Mouse (Mus musculus): ENCODE measurements around the gene Slc13a5. TPM values are rescaled to one million over a fixed set of nuclear protein-coding genes. Genes with fewer than 3 reads are reported as not detected.

The Slc13a5 gene
- polyA plus RNA-seq (2014; fragmentation: Nextera tagmentation; extraction: Ambion mirVana), result 8.3 and 14.0 TPM in 2 replicates

DNA sequence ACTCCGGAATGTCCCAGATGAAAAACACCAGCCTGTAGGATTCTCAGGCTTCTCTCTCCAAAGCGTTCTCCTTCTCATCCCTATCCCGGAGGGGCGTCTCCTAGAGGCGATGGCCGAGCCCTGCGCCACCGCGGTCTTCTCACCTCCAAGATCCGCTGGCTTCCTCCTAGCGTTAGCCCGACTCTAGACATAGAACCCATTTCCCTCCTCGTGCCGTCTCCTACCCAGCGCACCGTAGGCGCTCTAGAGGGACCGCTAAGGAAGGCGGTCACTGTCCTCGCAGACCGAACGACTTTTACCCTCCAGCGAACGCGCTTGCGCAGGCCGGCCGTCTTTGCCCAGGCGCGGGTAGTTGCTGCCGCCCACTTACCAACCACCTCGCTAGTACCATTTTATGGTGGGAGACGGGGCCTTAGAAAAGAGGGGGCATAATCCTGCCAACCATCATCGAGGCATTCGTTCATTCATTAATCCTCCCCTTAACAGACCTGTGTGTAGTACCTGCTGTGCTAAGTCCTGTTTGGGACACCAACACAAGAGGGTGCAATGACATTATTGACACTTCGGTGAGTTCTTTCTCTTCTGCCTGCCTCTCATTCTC is at the start of gene Slc13a5:
TSS of gene Slc13a5 (minus strand) at position 263 of the 601 bp plus-strand sequence.
- Histone ChIP-seq H3K9ac (ENCODE audit: low read depth, low read length) (peak within 1 kb of the TSS; percentile 57), H3K4me2 (ENCODE audit: low read depth, low read length) (peak within 1 kb of the TSS; percentile 76), H3K9me3 (ENCODE audit: control insufficient read depth, low read length) (no peaks in the 10 kb centered on the region), H3K4me1 (ENCODE audit: control insufficient read depth, insufficient read depth, low read length) (0 out of 2 replicates have a peak, but pooled peaks cover 3% of the 10 kb centered on the region), H3K36me3 (ENCODE audit: control insufficient read depth, insufficient read depth, low read length) (no peaks in the 10 kb centered on the region), H3K27me3 (replicated peaks; ENCODE audit: control insufficient read depth, insufficient read depth, low read length) (peaks cover 41% of the 10 kb centered on the region), H3K4me3 (ENCODE audit: low read depth, low read length) (peak within 1 kb of the TSS; percentile 45), H3K27ac (replicated peaks; ENCODE audit: low read depth, low read length) (no peak within 1 kb of the TSS)
- ATAC-seq (ENCODE audit: low read depth), result peak; percentile 23; the same call in 1 of the 2 replicates
- WGBS, result 3% methylated on average over 36 of the region's 36 CpGs
- DNase-seq (ENCODE audit: low spot score), result no peak

GRCm38 (mm10) chr11:72314151-72314895 is 47.3 kb upstream of the Slc13a5 start, which contains the start of gene Fbxo39:
Fbxo39 (plus strand) TSS chr11:72314444.
- Histone ChIP-seq H3K36me3 (ENCODE audit: control insufficient read depth, insufficient read depth, low read length) (no peaks in the 10 kb centered on the region), H3K9me3 (ENCODE audit: control insufficient read depth, low read length) (no peaks in the 10 kb centered on the region), H3K9ac (ENCODE audit: low read depth, low read length) (0 out of 2 replicates have a peak within 1 kb of the TSS, but pooled peaks have one; percentile 25), H3K4me3 (ENCODE audit: low read depth, low read length) (peak within 1 kb of the TSS; percentile 30), H3K4me1 (ENCODE audit: control insufficient read depth, insufficient read depth, low read length) (0 out of 2 replicates have a peak, but pooled peaks cover 4% of the 10 kb centered on the region), H3K27me3 (replicated peaks; ENCODE audit: control insufficient read depth, insufficient read depth, low read length) (peaks cover 23% of the 10 kb centered on the region), H3K4me2 (ENCODE audit: low read depth, low read length) (peak within 1 kb of the TSS; percentile 50), H3K27ac (replicated peaks; ENCODE audit: low read depth, low read length) (no peak within 1 kb of the TSS)
- DNase-seq (ENCODE audit: low spot score) (no peak), ATAC-seq (ENCODE audit: low read depth) (no peak)
- 8% methylated on average over 39 of the region's 42 CpGs for WGBS

DNA sequence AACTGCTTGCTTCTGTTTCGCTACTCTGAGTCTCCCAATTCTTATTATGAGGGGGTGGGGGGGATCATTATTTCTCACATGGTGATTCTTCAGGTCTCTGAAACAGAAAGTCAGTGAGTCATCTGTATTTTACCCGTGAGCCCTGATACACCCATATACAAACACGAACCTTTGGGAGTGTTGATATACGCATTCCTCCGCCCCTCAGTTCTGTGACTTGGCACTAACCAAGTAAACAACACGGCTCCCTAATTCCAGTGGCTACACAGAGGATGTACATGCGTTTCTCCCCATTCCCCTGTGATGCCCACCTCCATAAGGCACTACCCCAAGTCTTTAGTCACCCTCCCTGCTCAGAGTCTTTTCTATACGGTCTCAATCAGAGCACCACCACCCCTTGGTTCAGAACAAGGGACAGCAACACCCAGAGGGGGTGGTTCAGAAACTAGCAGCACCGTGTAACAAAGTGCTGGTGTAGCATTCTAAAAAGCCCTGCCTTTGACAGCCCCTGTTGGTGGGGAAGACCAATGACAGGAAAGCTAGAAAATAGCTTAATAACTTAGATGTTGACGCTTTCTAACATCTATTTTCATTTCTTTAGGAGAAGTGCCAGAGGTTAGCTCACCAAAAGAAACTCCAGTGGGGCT is 44.5 kb upstream of the Slc13a5 start:
- Histone ChIP-seq H3K9ac (ENCODE audit: low read depth, low read length) (no peak overlapping the region), H3K4me1 (ENCODE audit: control insufficient read depth, insufficient read depth, low read length) (0 out of 2 replicates have a peak, but pooled peaks cover 4% of the 10 kb centered on the region), H3K4me3 (ENCODE audit: low read depth, low read length) (no peak overlapping the region), H3K9me3 (ENCODE audit: control insufficient read depth, low read length) (no peaks in the 10 kb centered on the region), H3K36me3 (ENCODE audit: control insufficient read depth, insufficient read depth, low read length) (no peaks in the 10 kb centered on the region), H3K27ac (replicated peaks; ENCODE audit: low read depth, low read length) (no peak overlapping the region), H3K27me3 (replicated peaks; ENCODE audit: control insufficient read depth, insufficient read depth, low read length) (peaks cover 23% of the 10 kb centered on the region), H3K4me2 (ENCODE audit: low read depth, low read length) (no peak overlapping the region)
- WGBS, result 76% methylated on average over 10 of the region's 10 CpGs
- DNase-seq (ENCODE audit: low spot score) (no peak), ATAC-seq (ENCODE audit: low read depth) (no peak)

- no peak for ATAC-seq (ENCODE audit: low read depth)
Measured at GRCm38 (mm10) chr11:72310491-72310890, 43.5 kb upstream of the Slc13a5 start.

GRCm38 (mm10) chr11:72308982-72309381 is 42.0 kb upstream of the Slc13a5 start:
- ATAC-seq (ENCODE audit: low read depth) (no peak), DNase-seq (ENCODE audit: low spot score) (no peak)
- H3K9me3 ChIP-seq (ENCODE audit: control insufficient read depth, low read length), result no peaks in the 10 kb centered on the region
- H3K36me3 ChIP-seq (ENCODE audit: control insufficient read depth, insufficient read depth, low read length), result no peaks in the 10 kb centered on the region
- H3K27me3 ChIP-seq (replicated peaks; ENCODE audit: control insufficient read depth, insufficient read depth, low read length), result peaks cover 9% of the 10 kb centered on the region
- H3K4me1 ChIP-seq (ENCODE audit: control insufficient read depth, insufficient read depth, low read length), result no peaks in the 10 kb centered on the region
- H3K9ac ChIP-seq (ENCODE audit: low read depth, low read length), result no peak overlapping the region
- H3K4me3 ChIP-seq (ENCODE audit: low read depth, low read length), result no peak overlapping the region
- 69% methylated on average over 2 of the region's 2 CpGs for WGBS
- H3K27ac ChIP-seq (replicated peaks; ENCODE audit: low read depth, low read length), result no peak overlapping the region
- H3K4me2 ChIP-seq (ENCODE audit: low read depth, low read length), result no peak overlapping the region

More at GRCm38 (mm10) chr11:72310491-72310890, 43.5 kb upstream of the Slc13a5 start:
- H3K4me3 ChIP-seq (ENCODE audit: low read depth, low read length), result no peak overlapping the region
- peaks cover 23% of the 10 kb centered on the region for H3K27me3 ChIP-seq (replicated peaks; ENCODE audit: control insufficient read depth, insufficient read depth, low read length)
- DNase-seq (ENCODE audit: low spot score), result no peak
- H3K4me1 ChIP-seq (ENCODE audit: control insufficient read depth, insufficient read depth, low read length), result 0 out of 2 replicates have a peak, but pooled peaks cover 4% of the 10 kb centered on the region
- no peak overlapping the region for H3K9ac ChIP-seq (ENCODE audit: low read depth, low read length)
- no peaks in the 10 kb centered on the region for H3K9me3 ChIP-seq (ENCODE audit: control insufficient read depth, low read length)
- no peaks in the 10 kb centered on the region for H3K36me3 ChIP-seq (ENCODE audit: control insufficient read depth, insufficient read depth, low read length)
- H3K4me2 ChIP-seq (ENCODE audit: low read depth, low read length), result no peak overlapping the region
- no peak overlapping the region for H3K27ac ChIP-seq (replicated peaks; ENCODE audit: low read depth, low read length)
- WGBS, result 81% methylated on average over 4 of the region's 4 CpGs

DNA sequence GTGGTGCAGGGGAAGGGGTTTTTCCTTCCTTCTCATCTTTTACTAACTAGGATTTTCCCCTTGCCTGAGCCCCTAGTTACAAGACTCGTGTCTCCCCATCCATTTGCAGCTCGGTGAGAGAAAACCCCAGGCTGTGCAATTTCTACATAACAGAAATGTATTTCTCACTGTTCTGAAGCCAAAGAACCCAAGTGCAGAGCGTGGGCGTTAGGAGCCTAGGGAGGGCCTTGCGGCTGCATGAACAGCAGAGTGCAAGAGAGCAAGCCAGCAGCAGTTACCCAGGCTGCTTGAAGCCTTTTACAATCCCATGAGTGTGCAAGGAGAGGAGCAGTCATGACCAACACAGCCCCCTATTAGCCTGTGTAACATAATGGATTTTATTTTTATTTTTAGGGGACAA is 40.4 kb upstream of the Slc13a5 start:
- no peak for ATAC-seq (ENCODE audit: low read depth)
- no peaks in the 10 kb centered on the region for H3K9me3 ChIP-seq (ENCODE audit: control insufficient read depth, low read length)
- no peaks in the 10 kb centered on the region for H3K27me3 ChIP-seq (replicated peaks; ENCODE audit: control insufficient read depth, insufficient read depth, low read length)
- H3K4me2 ChIP-seq (ENCODE audit: low read depth, low read length), result no peak overlapping the region
- H3K36me3 ChIP-seq (ENCODE audit: control insufficient read depth, insufficient read depth, low read length), result no peaks in the 10 kb centered on the region
- no peak overlapping the region for H3K4me3 ChIP-seq (ENCODE audit: low read depth, low read length)
- H3K4me1 ChIP-seq (ENCODE audit: control insufficient read depth, insufficient read depth, low read length), result no peaks in the 10 kb centered on the region
- no peak for DNase-seq (ENCODE audit: low spot score)
- H3K27ac ChIP-seq (replicated peaks; ENCODE audit: low read depth, low read length), result no peak overlapping the region
- H3K9ac ChIP-seq (ENCODE audit: low read depth, low read length), result no peak overlapping the region
- WGBS, result 77% methylated on average over 5 of the region's 5 CpGs

GRCm38 (mm10) chr11:72302230-72302629 is 35.2 kb upstream of the Slc13a5 start:
- H3K9ac ChIP-seq (ENCODE audit: low read depth, low read length), result no peak overlapping the region
- H3K9me3 ChIP-seq (ENCODE audit: control insufficient read depth, low read length), result no peaks in the 10 kb centered on the region
- H3K27me3 ChIP-seq (replicated peaks; ENCODE audit: control insufficient read depth, insufficient read depth, low read length), result no peaks in the 10 kb centered on the region
- no peak overlapping the region for H3K4me3 ChIP-seq (ENCODE audit: low read depth, low read length)
- H3K4me2 ChIP-seq (ENCODE audit: low read depth, low read length), result no peak overlapping the region
- 74% methylated on average over 7 of the region's 7 CpGs for WGBS
- DNase-seq (ENCODE audit: low spot score) (peak; percentile 9), ATAC-seq (ENCODE audit: low read depth) (no peak)
- no peaks in the 10 kb centered on the region for H3K36me3 ChIP-seq (ENCODE audit: control insufficient read depth, insufficient read depth, low read length)
- no peak overlapping the region for H3K27ac ChIP-seq (replicated peaks; ENCODE audit: low read depth, low read length)
- H3K4me1 ChIP-seq (ENCODE audit: control insufficient read depth, insufficient read depth, low read length), result no peaks in the 10 kb centered on the region

DNA sequence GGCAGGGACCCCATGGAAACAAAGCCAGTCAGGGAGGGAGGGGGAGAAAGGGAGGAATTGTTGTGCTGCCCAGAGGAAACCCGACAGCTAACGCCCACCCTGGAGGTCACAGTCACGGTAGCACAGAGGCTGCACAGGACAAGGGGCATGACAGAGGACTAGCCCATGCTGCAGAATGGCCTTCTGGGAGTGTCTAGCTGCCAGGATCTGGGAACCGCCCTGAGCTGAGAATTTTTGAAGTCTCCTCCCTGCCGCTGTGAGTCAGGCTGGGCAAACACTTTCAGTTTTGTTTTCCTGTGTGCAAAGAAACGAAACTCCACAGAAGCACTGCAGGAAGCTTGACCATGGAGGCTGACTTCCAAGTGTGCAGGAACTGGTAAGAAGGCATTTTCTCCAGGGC is 34.3 kb upstream of the Slc13a5 start, which contains the start of gene Xaf1:
TSS of gene Xaf1 (plus strand) at position 296 of the 400 bp plus-strand sequence.
- ATAC-seq (ENCODE audit: low read depth) (no peak), DNase-seq (ENCODE audit: low spot score) (peak; percentile 61)
- no peaks in the 10 kb centered on the region for H3K27me3 ChIP-seq (replicated peaks; ENCODE audit: control insufficient read depth, insufficient read depth, low read length)
- H3K4me1 ChIP-seq (ENCODE audit: control insufficient read depth, insufficient read depth, low read length), result no peaks in the 10 kb centered on the region
- H3K4me3 ChIP-seq (ENCODE audit: low read depth, low read length), result no peak within 1 kb of the TSS
- H3K4me2 ChIP-seq (ENCODE audit: low read depth, low read length), result peak within 1 kb of the TSS; percentile 33
- H3K27ac ChIP-seq (replicated peaks; ENCODE audit: low read depth, low read length), result no peak within 1 kb of the TSS
- 11% methylated on average over 5 of the region's 6 CpGs for WGBS
- H3K36me3 ChIP-seq (ENCODE audit: control insufficient read depth, insufficient read depth, low read length), result no peaks in the 10 kb centered on the region
- H3K9me3 ChIP-seq (ENCODE audit: control insufficient read depth, low read length), result no peaks in the 10 kb centered on the region
- H3K9ac ChIP-seq (ENCODE audit: low read depth, low read length), result no peak within 1 kb of the TSS

All from embryonic facial prominence, embryonic 14.5 days (tissue).